ENCODE assay signal across 22 mouse cellular contexts in genomic region chr15:99384071-99384470, GRCm38 (mm10). TPM values are rescaled to one million over a fixed set of nuclear protein-coding genes. Genes with fewer than 3 reads are reported as not detected.
DNase-seq lines count a peak whose midpoint lies in the region; ATAC-seq lines count a peak whose summit lies in the region.
"Had no signal": no experiment of that assay in that cellular context is flagged by ENCODE, and none has a peak within 500 bp of the region (broad histone marks: within the 10 kb centered on the region; RNA-seq: fewer than 3 reads in every experiment).

No protein-coding gene starts in this region.

- H3K27me3 ChIP-seq in kidney, embryonic 15.5 days: no peaks in the 10 kb centered on the region
- H3K27me3 ChIP-seq in embryonic facial prominence, embryonic 13.5 days: no peaks in the 10 kb centered on the region
- no peaks in the 10 kb centered on the region for H3K27me3 ChIP-seq in limb, embryonic 11.5 days (ENCODE audit: control insufficient read depth, insufficient read depth, low read length)
- H3K27me3 ChIP-seq: forebrain, embryonic 13.5 days; hindbrain, embryonic 12.5 days; intestine, embryonic 15.5 days; midbrain, embryonic 15.5 days; neural tube, embryonic 15.5 days had no signal

- no peak for ATAC-seq in kidney, embryonic 15.5 days (replicated peaks; ENCODE audit: low FRiP score)
- ATAC-seq in embryonic facial prominence, embryonic 13.5 days (ENCODE audit: insufficient number of reproducible peaks, insufficient read depth, low FRiP score, low TSS enrichment, low read depth): no peak
- no peak for ATAC-seq in limb, embryonic 11.5 days (ENCODE audit: insufficient number of reproducible peaks, low FRiP score, low TSS enrichment, low read depth)
- ATAC-seq: activated CD4-positive, CD25-positive, alpha-beta regulatory T cell, adult 4 months; forebrain, embryonic 13.5 days; intestine, embryonic 15.5 days; midbrain, embryonic 15.5 days had no signal

- DNase-seq in kidney, adult 18-20 months: no peak
- DNase-seq in 416B (ENCODE audit: low read depth): peak; percentile 61
- DNase-seq in limb, embryonic 11.5 days (ENCODE audit: low spot score): peak; percentile 36
- DNase-seq in B cell, adult 2 months: no peak
- DNase-seq in layer of hippocampus, adult 18-20 months (ENCODE audit: low spot score in 2 of 2): no peak
- DNase-seq: adrenal gland, postnatal 14 days; cerebellum, adult 9-11 months; gastrocnemius, postnatal 10 days; heart, postnatal 10 days; layer of hippocampus, postnatal 36 days; lung, postnatal 36 days; thymus, postnatal 36 days had no signal

- H3K9me3 ChIP-seq in kidney, embryonic 15.5 days (replicated peaks): no peaks in the 10 kb centered on the region
- no peaks in the 10 kb centered on the region for H3K9me3 ChIP-seq in embryonic facial prominence, embryonic 13.5 days
- H3K9me3 ChIP-seq in limb, embryonic 11.5 days (ENCODE audit: control insufficient read depth, low read length): no peaks in the 10 kb centered on the region
- H3K9me3 ChIP-seq: forebrain, embryonic 13.5 days; hindbrain, embryonic 12.5 days; intestine, embryonic 15.5 days; midbrain, embryonic 15.5 days; neural tube, embryonic 15.5 days had no signal

- no peak overlapping the region for H3K9ac ChIP-seq in kidney, embryonic 15.5 days
- no peak overlapping the region for H3K9ac ChIP-seq in embryonic facial prominence, embryonic 13.5 days
- no peak overlapping the region; the same call in 1 of the 2 replicates for H3K9ac ChIP-seq in limb, embryonic 11.5 days (ENCODE audit: low read length)
- H3K9ac ChIP-seq: forebrain, embryonic 13.5 days; hindbrain, embryonic 12.5 days; intestine, embryonic 15.5 days; liver, embryonic 14.5 days; midbrain, embryonic 15.5 days; neural tube, embryonic 15.5 days had no signal

- H3K4me3 ChIP-seq in kidney, embryonic 15.5 days (replicated peaks): no peak overlapping the region
- H3K4me3 ChIP-seq in embryonic facial prominence, embryonic 13.5 days: no peak overlapping the region
- H3K4me3 ChIP-seq in limb, embryonic 11.5 days (ENCODE audit: low read depth, low read length): no peak overlapping the region
- H3K4me3 ChIP-seq: forebrain, embryonic 13.5 days; hindbrain, embryonic 12.5 days; intestine, embryonic 15.5 days; midbrain, embryonic 15.5 days; neural tube, embryonic 15.5 days had no signal

- H3K4me1 ChIP-seq in kidney, embryonic 15.5 days: peaks cover 14% of the 10 kb centered on the region
- peaks cover 8% of the 10 kb centered on the region; the same call in 1 of the 2 replicates for H3K4me1 ChIP-seq in embryonic facial prominence, embryonic 13.5 days
- peaks cover 7% of the 10 kb centered on the region; the same call in 1 of the 2 replicates for H3K4me1 ChIP-seq in limb, embryonic 11.5 days (ENCODE audit: control insufficient read depth, insufficient read depth, low read length)
- H3K4me1 ChIP-seq: forebrain, embryonic 13.5 days; hindbrain, embryonic 12.5 days; intestine, embryonic 15.5 days; midbrain, embryonic 15.5 days; neural tube, embryonic 15.5 days had no signal

- no peaks in the 10 kb centered on the region for H3K36me3 ChIP-seq in kidney, embryonic 15.5 days
- H3K36me3 ChIP-seq in embryonic facial prominence, embryonic 13.5 days: no peaks in the 10 kb centered on the region
- H3K36me3 ChIP-seq in limb, embryonic 11.5 days (ENCODE audit: control insufficient read depth, insufficient read depth, low read length): no peaks in the 10 kb centered on the region
- H3K36me3 ChIP-seq: G1E; hindbrain, embryonic 12.5 days; intestine, embryonic 15.5 days; midbrain, embryonic 15.5 days; neural tube, embryonic 15.5 days had no signal

- H3K4me2 ChIP-seq in kidney, embryonic 15.5 days: no peak overlapping the region
- no peak overlapping the region for H3K4me2 ChIP-seq in embryonic facial prominence, embryonic 13.5 days
- no peak overlapping the region for H3K4me2 ChIP-seq in limb, embryonic 11.5 days (ENCODE audit: low read depth, severe bottlenecking)
- H3K4me2 ChIP-seq: forebrain, embryonic 13.5 days; hindbrain, embryonic 12.5 days; intestine, embryonic 15.5 days; midbrain, embryonic 15.5 days; neural tube, embryonic 15.5 days had no signal

- WGBS in kidney, embryonic 15.5 days: 25% methylated on average over 6 of the region's 6 CpGs
- WGBS in embryonic facial prominence, embryonic 13.5 days: 28% methylated on average over 6 of the region's 6 CpGs
- 12% methylated on average over 6 of the region's 6 CpGs for WGBS in limb, embryonic 11.5 days

- H3K27ac ChIP-seq in kidney, embryonic 15.5 days: peak overlapping the region; percentile 69
- H3K27ac ChIP-seq in embryonic facial prominence, embryonic 13.5 days: peak overlapping the region; percentile 34; the same call in 1 of the 2 replicates
- H3K27ac ChIP-seq in limb, embryonic 11.5 days (replicated peaks; ENCODE audit: low read depth, low read length): peak overlapping the region; percentile 45; the same call in 1 of the 2 replicates
- H3K27ac ChIP-seq: forebrain, embryonic 13.5 days; hindbrain, embryonic 12.5 days; intestine, embryonic 15.5 days; liver, embryonic 14.5 days; midbrain, embryonic 15.5 days; neural tube, embryonic 15.5 days had no signal

RNA-seq across cellular contexts. Expression of gene Tmbim6, which starts 8.6 kb away (rescaled TPM):
- polyA plus RNA-seq in kidney, embryonic 15.5 days (2015; fragmentation: Nextera tagmentation; extraction: Ambion mirVana): 502 and 516 TPM in 2 replicates
- polyA plus RNA-seq in embryonic facial prominence, embryonic 13.5 days (2015; fragmentation: Nextera tagmentation; extraction: Ambion mirVana): 266 and 285 TPM in 2 replicates
- 225 and 238 TPM in 2 replicates for polyA plus RNA-seq in limb, embryonic 11.5 days (2014; fragmentation: Nextera tagmentation; extraction: Ambion mirVana)
- total RNA-seq in layer of hippocampus, adult 18-20 months (2021): 100 to 1,000 TPM; 359 to 374 TPM

RNA-seq across cellular contexts. Expression of gene Fmnl3, which starts 13.8 kb away (rescaled TPM):
- polyA plus RNA-seq in kidney, embryonic 15.5 days (2015; fragmentation: Nextera tagmentation; extraction: Ambion mirVana): 31.7 and 32.4 TPM in 2 replicates
- polyA plus RNA-seq in embryonic facial prominence, embryonic 13.5 days (2015; fragmentation: Nextera tagmentation; extraction: Ambion mirVana): 29.0 and 29.5 TPM in 2 replicates
- polyA plus RNA-seq in limb, embryonic 11.5 days (2014; fragmentation: Nextera tagmentation; extraction: Ambion mirVana): 26.8 and 31.7 TPM in 2 replicates
- total RNA-seq in layer of hippocampus, adult 18-20 months (2021): 1 to 10 TPM; 7.1 to 8.8 TPM

Comparison
In these comparisons a context has a peak if more than half of its experiments do, and no peak if none do; other contexts are left out.
1. DNase-seq: peak in 416B (single experiment) and limb, embryonic 11.5 days (single experiment); none in kidney, adult 18-20 months (single experiment), B cell, adult 2 months (0 of 2) and layer of hippocampus, adult 18-20 months (0 of 2).
2. Peak in every context shown above with its lines, with median percentiles within 50 percentile points of each other: H3K27ac ChIP-seq.